Mouse (Mus musculus): Measurements from ENCODE around the gene Pglyrp3.
A peak's percentile ranks its signal among the peaks of the same experiment; 100 is the strongest.
"Not testable (repeated sequence)": the region's sequence is repeated elsewhere in the genome, so short reads cannot be mapped to it uniquely, and the experiment has no call there.

Gene Pglyrp3

GRCm38 (mm10) chr3:92014283-92014682 is at the start of gene Pglyrp3:
Pglyrp3 (plus strand) TSS chr3:92014583.
- no peak for DNase-seq (ENCODE audit: low spot score in 2 of 2)

DNA sequence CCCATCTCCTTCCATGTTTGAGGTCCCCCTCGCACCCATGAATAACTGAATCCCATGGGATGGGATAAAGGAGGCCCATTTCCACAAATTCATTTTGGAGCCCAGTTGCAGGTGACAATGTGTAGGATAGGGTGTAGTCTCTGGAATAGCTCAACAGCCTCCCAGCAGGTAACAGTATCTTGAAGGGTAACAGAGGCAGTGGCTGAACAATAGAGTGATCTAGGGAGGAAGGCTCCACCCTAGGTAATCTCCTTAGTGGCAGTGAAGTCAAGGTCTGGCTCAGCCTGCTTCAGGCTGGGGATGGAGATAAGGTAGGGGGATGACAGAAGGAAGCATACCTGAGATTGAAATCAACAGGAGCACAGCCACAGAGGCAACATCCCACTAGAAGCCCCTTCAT is 3.4 kb upstream of the Pglyrp3 start:
- DNase-seq (ENCODE audit: low spot score in 2 of 2) = no peak

GRCm38 (mm10) chr3:92024541-92024940 is 10.2 kb downstream of the Pglyrp3 start:
- not testable (repeated sequence) for DNase-seq (ENCODE audit: low spot score in 2 of 2)

DNA sequence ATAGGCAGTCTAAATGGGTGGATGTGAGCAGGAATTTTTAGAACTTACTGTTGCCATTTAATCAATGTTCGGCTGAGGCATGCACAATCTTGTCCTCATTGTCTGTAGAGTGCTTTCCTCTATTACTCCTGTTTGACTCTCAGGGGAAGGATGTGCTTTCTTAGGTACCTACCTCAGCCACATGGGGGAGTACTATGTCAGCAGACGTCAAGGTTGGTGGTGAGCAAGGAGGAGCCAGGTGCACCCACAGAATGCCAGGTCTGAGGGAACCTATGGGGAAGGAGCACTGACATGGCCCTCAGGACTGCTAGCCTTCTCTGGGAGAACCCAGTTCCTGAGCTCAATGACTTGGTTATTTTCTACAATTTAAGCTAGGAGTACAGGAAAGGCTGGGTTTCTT is 18.8 kb downstream of the Pglyrp3 start:
- no peak for DNase-seq (ENCODE audit: low spot score in 2 of 2)

- DNase-seq (ENCODE audit: low spot score in 2 of 2) = no peak
Observed at GRCm38 (mm10) chr3:92033892-92034291, 19.5 kb downstream of the Pglyrp3 start.

DNA sequence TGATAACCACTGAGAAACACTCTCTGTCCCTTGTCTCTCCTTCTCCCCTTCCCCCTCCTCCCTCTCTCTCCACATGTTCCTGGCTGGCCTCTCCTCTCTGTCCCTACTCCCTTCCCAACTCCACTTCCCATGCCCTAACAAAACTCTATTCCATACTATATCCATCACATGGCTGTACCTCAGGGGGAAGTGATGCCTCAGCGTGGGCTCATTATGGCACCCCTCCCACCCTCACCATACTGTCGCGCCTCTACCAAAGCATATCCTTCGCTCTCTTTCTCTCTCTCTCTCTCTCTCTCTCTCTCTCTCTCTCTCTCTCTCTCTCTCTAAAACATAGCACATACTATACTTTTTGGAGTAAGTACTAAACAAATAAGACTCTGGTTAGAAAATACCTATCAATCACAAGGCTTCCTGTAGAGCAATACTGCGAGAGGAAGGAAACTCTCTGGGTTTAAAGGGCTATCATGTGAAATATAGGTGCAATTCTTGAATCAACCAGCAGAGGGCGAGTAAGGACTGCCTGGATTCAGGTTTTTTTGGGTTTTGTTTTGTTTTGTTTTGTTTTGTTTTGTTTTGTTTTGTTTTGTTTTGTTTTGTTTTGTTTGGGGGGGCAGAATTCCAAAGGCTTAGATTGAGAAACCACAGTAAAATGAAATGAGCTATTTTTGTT is 36.1 kb downstream of the Pglyrp3 start:
- no peak for DNase-seq (ENCODE audit: low spot score in 2 of 2)

DNA sequence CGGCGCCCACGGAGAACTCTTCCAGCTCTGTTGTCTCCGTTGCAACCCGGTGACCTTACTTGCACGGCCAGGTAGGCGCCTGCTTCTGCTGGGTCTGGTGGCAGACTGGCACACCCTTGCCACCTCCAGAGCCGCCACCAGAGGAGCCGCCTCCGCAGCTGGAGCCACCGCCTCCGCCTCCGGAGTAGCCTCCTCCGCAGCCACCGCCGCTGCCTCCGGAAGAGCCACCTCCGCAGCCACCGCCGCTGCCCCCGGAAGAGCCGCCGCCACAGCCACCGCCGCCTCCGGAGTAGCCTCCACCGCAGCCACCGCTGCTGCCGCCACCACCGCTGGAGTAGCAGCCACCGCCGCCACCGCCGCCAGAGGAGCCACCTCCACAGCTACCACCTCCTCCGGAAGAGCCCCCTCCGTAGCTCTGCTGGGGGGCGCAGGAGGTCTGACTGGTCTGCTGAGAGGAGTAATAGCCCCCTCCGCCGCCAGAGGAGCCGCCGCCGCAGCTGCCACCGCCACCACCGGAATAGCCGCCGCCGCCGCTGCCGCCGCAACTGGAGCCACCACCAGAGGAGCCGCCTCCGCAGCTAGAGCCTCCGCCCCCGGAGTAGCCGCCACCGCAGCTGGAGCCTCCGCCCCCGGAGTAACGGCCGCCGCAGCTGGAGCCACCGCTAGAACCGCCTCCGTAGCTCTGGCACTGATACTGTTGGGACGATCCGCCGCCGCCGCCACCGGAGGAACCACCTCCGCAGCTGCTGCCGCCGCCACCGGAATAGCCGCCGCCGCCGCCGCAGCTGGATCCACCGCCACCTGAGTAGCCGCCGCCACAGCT is 66.3 kb downstream of the Pglyrp3 start:
- peak; percentile 37 to 50 for DNase-seq (ENCODE audit: low spot score in 2 of 2)

Measured in frontal cortex, postnatal 25 days (tissue).